34 mouse cellular contexts compared by ENCODE assay signal in genomic region chr19:36536929-36537328, GRCm38 (mm10). TPM values are rescaled to one million over a fixed set of nuclear protein-coding genes. Genes with fewer than 3 reads are reported as not detected.
DNase-seq lines count a peak whose midpoint lies in the region; ATAC-seq lines count a peak whose summit lies in the region.
"Had no signal": no experiment of that assay in that cellular context is flagged by ENCODE, and none has a peak within 500 bp of the region (broad histone marks: within the 10 kb centered on the region; RNA-seq: fewer than 3 reads in every experiment).

No protein-coding gene starts in this region.

- no peak overlapping the region for H3K9ac ChIP-seq in forebrain, embryonic 12.5 days
- no peak overlapping the region; the same call in 1 of the 2 replicates for H3K9ac ChIP-seq in forebrain, embryonic 11.5 days (ENCODE audit: low read length)
- H3K9ac ChIP-seq: heart, embryonic 13.5 days; intestine, embryonic 15.5 days; liver, embryonic 12.5 days; liver, postnatal 0 days; midbrain, embryonic 12.5 days; neural tube, embryonic 13.5 days had no signal

- no peaks in the 10 kb centered on the region for H3K9me3 ChIP-seq in forebrain, embryonic 12.5 days
- no peaks in the 10 kb centered on the region for H3K9me3 ChIP-seq in forebrain, embryonic 11.5 days (ENCODE audit: control insufficient read depth, low read length)
- H3K9me3 ChIP-seq: heart, embryonic 13.5 days; intestine, embryonic 15.5 days; liver, embryonic 12.5 days; megakaryocyte, embryonic 14.5 days; midbrain, embryonic 12.5 days; neural tube, embryonic 13.5 days had no signal

- intact Hi-C loops in left cerebral cortex, postnatal 14 days (cut with DNase I), result no loop called here
- intact Hi-C loops in left cerebral cortex, postnatal 10 days (cut with DNase I), result loop anchor here (5.0 kb wide), 1 partner anchor 65 kb away; no protein-coding TSS in a partner anchor
- intact Hi-C loops in left cerebral cortex, postnatal 36 days (cut with DNase I), result loop anchor here (5.0 kb wide), 2 partner anchors 65 to 200 kb away; partner anchors contain the start of gene Ppp1r3c

- WGBS in forebrain, embryonic 12.5 days, result 79% methylated on average over 11 of the region's 11 CpGs
- WGBS in forebrain, embryonic 11.5 days, result 84% methylated on average over 11 of the region's 11 CpGs

- no peak overlapping the region for H3K4me3 ChIP-seq in forebrain, embryonic 12.5 days (replicated peaks)
- H3K4me3 ChIP-seq in forebrain, embryonic 11.5 days (ENCODE audit: low read depth, low read length), result no peak overlapping the region
- H3K4me3 ChIP-seq: erythroblast, embryonic 14.5 days; heart, embryonic 13.5 days; intestine, embryonic 15.5 days; liver, embryonic 12.5 days; megakaryocyte, embryonic 14.5 days; midbrain, embryonic 12.5 days; myocyte; neural tube, embryonic 13.5 days had no signal

- peaks cover 29% of the 10 kb centered on the region for H3K4me1 ChIP-seq in forebrain, embryonic 12.5 days
- peaks cover 16% of the 10 kb centered on the region for H3K4me1 ChIP-seq in forebrain, embryonic 11.5 days (replicated peaks; ENCODE audit: control insufficient read depth, insufficient read depth, low read length)

- no peak for DNase-seq in forebrain, embryonic 11.5 days (ENCODE audit: low spot score)
- DNase-seq in frontal cortex, postnatal 36 days (ENCODE audit: low spot score in 2 of 2), result peak; percentile 27 to 31
- DNase-seq in frontal cortex, postnatal 25 days (ENCODE audit: low spot score in 2 of 2), result no peak
- peak; percentile 39 to 61 for DNase-seq in left cerebral cortex, postnatal 14 days (ENCODE audit: low spot score in 2 of 2)
- no peak for DNase-seq in left cerebral cortex, postnatal 10 days (ENCODE audit: extremely low spot score in 1 of 2, low spot score in 2 of 2)
- peak; percentile 22 to 41 for DNase-seq in left cerebral cortex, postnatal 36 days (ENCODE audit: low spot score in 2 of 2)
- DNase-seq: adrenal gland, adult 2 months; adrenal gland, postnatal 36 days; cerebellum, adult 2 months; cerebellum, postnatal 14 days; gastrocnemius, postnatal 10 days; heart, postnatal 10 days; kidney, adult 8-10 months; liver, postnatal 0 days; lung, postnatal 4 days; right cerebral cortex, postnatal 4 days; thymus, adult 2 months; thymus, postnatal 36 days had no signal

- H3K36me3 ChIP-seq in forebrain, embryonic 12.5 days (replicated peaks), result no peaks in the 10 kb centered on the region
- no peaks in the 10 kb centered on the region for H3K36me3 ChIP-seq in forebrain, embryonic 11.5 days (ENCODE audit: control insufficient read depth, insufficient read depth, low read length)
- H3K36me3 ChIP-seq: heart, embryonic 13.5 days; intestine, embryonic 15.5 days; liver, embryonic 12.5 days; midbrain, embryonic 12.5 days; neural tube, embryonic 13.5 days had no signal

- no peak for ATAC-seq in forebrain, embryonic 12.5 days (ENCODE audit: low FRiP score)
- ATAC-seq in forebrain, embryonic 11.5 days (replicated peaks; ENCODE audit: low FRiP score), result no peak
- ATAC-seq in inflammation-experienced regulatory T-cells, adult 6 months, result no peak
- ATAC-seq: activated CD4-positive, CD25-positive, alpha-beta regulatory T cell, adult 4 months; hindbrain, embryonic 16.5 days; intestine, embryonic 15.5 days; liver, embryonic 12.5 days; liver, postnatal 0 days; lung, postnatal 0 days had no signal

- H3K27ac ChIP-seq in forebrain, embryonic 12.5 days, result 0 out of 2 replicates have a peak overlapping the region, but pooled peaks have one; percentile 26
- H3K27ac ChIP-seq in forebrain, embryonic 11.5 days (ENCODE audit: low read depth, low read length), result no peak overlapping the region
- H3K27ac ChIP-seq: heart, embryonic 13.5 days; intestine, embryonic 15.5 days; kidney, postnatal 0 days; liver, embryonic 12.5 days; midbrain, embryonic 12.5 days; neural tube, embryonic 13.5 days; stomach, postnatal 0 days had no signal

- peaks cover 19% of the 10 kb centered on the region for H3K27me3 ChIP-seq in forebrain, embryonic 12.5 days
- H3K27me3 ChIP-seq in forebrain, embryonic 11.5 days (ENCODE audit: control insufficient read depth, insufficient read depth, low read length), result peaks cover 6% of the 10 kb centered on the region; the same call in 1 of the 2 replicates
- H3K27me3 ChIP-seq: CH12.LX; intestine, embryonic 15.5 days had no signal

- H3K4me2 ChIP-seq in forebrain, embryonic 12.5 days, result no peak overlapping the region
- H3K4me2 ChIP-seq in forebrain, embryonic 11.5 days (ENCODE audit: low read depth, low read length, severe bottlenecking), result no peak overlapping the region
- H3K4me2 ChIP-seq: heart, embryonic 13.5 days; intestine, embryonic 15.5 days; liver, embryonic 12.5 days; midbrain, embryonic 12.5 days; neural tube, embryonic 13.5 days had no signal

RNA-seq across cellular contexts. Expression of gene Hectd2, which starts 17.5 kb away (rescaled TPM):
- polyA plus RNA-seq in forebrain, embryonic 12.5 days (2016; fragmentation: Nextera tagmentation; extraction: Ambion mirVana), result 11.5 TPM in 2 replicates
- polyA plus RNA-seq in forebrain, embryonic 11.5 days (2014; fragmentation: Nextera tagmentation; extraction: Ambion mirVana), result 5.5 and 5.6 TPM in 2 replicates
- 10 to 100 TPM; 28.6 to 32.5 TPM for total RNA-seq in left cerebral cortex, postnatal 14 days (2021)
- total RNA-seq in left cerebral cortex, postnatal 10 days (2021), result 10 to 100 TPM; 30.1 TPM
- total RNA-seq in left cerebral cortex, postnatal 36 days (2021), result 10 to 100 TPM; 16.4 to 28.0 TPM
- polyA plus RNA-seq in inflammation-experienced regulatory T-cells, adult 6 months (2017; shearing (Covaris generic)), result 1 to 10 TPM; 1.4 to 2.1 (median 1.8) TPM
- polyA plus RNA-seq: erythroblast, embryonic 14.5 days had no signal

Comparison
In these comparisons a context has a peak if more than half of its experiments do, and no peak if none do; other contexts are left out.
1. DNase-seq: peak in frontal cortex, postnatal 36 days (2 of 2), left cerebral cortex, postnatal 14 days (2 of 2) and left cerebral cortex, postnatal 36 days (2 of 2); none in forebrain, embryonic 11.5 days (single experiment), frontal cortex, postnatal 25 days (0 of 2) and left cerebral cortex, postnatal 10 days (0 of 2).